Mouse (Mus musculus): ENCODE measurements around the gene Mfsd2a.

Mfsd2a gene

DNA sequence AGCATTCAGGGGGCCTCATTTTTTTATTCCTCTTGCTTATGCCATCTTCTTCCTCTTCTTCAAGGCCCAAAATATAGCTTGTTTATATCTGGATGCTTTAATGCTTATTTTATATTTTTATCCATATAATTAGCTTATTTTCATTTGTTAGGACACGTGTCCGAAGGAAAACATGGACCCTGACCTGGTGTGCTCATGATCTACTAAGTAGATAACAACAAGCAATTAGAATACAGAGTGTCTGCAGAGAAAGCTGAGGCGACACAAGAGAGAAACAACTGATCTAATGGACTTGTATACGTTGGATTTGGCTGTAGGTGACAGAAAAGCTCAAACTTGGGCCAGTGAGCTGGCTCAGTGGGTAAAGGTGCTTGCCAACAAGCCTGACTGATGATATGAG is 15.9 kb upstream of the Mfsd2a start:
- no peak for DNase-seq

DNA sequence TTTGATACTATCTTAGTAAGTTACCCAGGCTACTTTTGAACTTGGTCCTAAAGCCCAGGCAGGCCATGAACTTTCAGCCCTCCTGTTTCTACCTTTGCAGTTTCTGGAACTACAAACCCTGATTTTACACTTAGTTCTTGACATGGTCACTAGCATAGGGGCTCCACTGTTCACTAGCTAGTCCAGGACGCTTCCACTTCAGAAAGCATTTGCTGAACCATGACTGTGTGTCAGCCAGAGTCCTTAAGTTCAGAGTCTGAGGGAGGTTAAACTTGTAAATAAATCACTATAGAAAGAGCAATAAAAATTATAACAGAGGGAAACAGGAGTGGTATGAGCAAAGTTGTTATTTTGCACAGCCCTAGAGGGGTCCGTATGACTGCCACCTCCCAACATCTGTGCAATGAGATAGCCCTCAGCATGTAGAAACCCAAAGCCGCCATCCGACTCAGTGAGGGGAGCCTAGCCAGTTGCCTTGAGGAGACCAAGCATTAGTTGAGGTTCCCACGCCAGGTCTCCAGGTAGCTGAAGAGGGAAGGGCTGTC is 14.1 kb upstream of the Mfsd2a start:
- no peak for DNase-seq

DNA sequence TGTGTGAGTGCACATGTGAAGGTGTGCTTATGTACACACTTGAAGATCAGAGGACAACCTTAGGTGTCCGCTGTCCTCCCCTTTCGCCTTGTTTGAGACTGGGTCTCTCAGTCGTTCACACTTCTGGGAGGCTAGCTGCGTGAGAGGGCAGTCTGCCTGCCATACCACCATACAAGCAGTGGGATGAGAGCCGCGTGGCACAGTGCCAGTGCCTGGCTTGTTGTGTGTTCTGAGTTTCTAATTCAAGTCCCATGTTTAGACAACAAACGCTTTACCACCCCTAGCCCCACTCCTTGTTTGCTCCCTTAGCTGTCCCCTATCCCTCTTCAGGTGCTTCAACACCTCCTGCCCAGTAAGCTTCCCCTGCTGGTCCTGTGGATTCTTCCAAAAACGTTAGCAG is 11.1 kb upstream of the Mfsd2a start:
- DNase-seq: no peak

DNA sequence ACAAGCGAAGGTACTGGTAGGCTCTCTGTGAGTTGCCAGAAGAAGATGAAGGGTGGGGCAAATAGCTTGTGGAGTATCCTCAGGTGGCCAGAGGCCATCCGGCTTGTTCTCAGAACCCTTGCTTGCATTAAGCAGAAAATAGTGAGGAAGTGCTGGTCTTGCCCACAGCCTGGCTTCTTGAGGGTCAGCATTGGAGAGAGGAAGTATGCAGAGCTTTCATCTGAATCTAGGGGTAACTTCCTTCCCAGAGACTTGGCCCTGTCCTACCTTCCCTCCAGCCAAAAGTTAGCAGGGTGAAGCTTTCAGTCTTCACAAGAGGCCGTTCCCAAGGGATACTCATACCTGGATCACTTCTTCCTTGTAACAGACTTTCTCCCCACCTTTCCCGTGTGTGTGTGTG is 10.7 kb upstream of the Mfsd2a start:
- DNase-seq: no peak

DNA sequence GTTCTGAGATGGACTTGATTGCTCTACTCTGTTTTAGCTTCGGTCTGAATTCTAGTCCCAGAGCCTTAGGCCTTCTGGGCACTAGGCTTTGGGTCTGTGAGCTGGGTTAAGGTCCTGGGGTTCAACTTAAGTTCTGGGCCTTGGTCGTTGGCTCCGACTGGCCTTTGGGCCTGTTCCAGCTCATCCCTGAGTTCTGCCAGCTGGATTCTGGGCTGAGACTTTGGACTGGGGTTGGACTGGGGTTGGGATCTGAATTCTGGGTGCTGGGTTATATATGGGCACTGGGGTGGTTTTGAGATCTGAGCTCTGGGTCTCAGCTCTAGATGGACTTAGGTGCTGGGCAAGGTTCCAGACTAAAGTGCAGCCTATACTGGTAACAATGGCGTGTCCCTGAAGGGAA is 10.2 kb upstream of the Mfsd2a start:
- no peak for DNase-seq

DNA sequence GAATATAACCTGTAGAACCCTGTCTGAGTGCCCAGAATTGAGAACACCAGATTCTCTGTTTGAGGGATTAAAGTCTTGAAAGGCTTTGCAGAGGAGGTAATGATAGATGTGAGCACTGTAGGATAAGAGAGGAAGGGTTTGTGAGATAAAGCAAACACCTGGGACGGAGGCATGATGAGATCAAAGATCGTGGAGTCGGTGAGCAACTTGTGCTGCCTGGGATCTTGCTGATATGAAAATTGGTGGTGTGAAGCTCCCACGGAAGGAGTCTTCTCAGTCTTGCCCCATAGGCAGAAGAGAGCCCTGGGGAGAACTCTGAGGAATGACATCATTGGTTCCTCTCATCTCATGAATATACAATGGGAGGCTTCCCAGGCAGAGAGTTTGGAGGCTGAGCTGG is 7.1 kb upstream of the Mfsd2a start:
- DNase-seq: no peak

DNA sequence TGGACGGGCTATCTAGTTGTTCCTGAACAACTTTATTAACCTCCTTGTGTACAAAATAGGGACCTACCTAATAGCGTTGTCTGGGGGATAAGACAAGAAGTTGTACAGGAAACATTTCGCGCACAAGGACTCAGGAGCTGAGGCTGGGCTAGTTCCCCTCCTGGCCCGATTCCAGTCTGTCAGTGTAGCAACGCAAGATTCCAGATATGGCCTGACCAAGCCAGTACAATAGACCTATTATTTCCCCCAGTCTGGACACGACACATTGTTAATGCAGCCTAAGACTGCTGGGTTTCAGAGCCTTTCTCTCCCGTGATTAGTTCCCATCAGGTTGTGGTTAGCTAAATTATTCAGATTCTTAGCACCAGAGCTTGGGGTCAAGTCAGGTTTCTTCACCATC is 1.8 kb upstream of the Mfsd2a start:
- no peak for DNase-seq

DNA sequence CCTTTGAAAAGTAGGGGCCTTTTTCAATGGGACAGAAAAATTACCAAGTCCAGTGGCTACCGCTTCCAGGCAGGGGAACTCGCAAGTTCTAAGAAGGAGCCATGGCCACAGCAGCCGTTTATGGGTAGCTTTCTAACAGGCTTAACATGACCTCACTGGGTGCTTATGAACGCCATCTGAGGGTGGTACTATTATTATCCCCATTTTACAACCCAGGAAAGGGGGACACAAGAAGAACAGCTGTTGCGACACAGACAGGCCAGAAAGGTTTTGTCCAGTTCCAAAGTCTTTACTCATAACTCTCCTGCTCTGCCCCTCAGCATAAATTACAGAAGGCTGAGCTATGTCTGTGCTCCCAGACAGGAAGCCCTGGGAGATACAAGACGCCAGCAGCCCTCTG is 601 bp upstream of the Mfsd2a start:
- no peak for DNase-seq

DNA sequence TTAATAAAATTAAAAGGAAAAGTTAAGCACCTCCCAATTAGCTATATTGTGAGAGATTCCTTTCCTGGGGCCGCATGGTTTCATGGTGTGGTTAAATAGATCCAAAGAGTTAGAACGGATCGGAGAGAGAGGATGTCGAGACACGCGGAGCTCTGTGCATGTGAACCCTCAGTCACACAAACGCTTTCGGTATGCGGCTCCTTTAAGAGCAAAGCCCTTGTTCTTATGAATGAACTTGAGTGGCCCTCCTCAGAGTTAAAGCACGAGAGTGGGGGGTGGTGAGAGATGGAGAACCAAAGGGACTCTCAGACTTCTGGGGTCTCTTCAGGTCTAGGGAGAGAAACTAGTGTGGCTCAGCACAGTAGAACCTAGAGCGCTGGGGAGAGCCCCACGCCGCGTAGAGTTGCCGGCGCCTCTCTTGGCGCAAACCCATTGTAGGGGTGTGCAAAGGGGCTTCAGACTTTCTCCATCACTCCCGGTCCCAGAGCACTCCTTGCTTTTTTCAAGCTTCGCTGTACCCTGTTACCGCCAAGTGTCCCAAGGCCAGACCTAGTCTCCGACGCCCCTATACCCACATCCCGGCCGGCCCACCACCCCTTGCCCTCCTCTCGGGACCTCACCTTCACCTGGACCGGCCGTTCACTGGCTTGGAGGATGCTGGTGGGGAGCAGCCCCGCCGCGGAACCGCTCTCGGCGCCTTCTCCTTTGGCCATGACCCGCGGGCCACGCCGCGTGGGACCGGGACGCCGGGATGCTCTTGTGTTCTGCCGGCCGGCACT is 478 bp downstream of the Mfsd2a start:
- no peak for DNase-seq

DNA sequence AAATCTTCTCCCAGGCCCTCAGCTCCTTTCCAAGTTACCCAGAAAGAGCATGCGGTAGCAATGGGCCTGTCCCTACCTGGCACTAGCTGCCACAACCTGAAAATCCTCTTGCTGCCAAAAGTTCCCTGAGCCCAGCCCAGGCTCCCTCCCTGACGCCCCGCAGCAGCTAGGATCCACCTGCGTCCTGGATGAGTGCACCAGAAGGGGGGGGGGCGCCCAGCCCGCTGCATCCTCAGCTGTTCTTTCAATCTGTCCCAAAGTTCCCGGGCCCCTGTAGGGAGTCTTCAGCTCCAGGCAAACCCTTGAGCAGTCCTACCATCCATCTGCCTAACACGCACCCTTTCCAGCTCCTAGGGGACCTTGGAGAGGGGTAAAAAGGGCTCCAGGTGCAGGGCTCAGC is 1.2 kb downstream of the Mfsd2a start:
- DNase-seq: no peak

DNA sequence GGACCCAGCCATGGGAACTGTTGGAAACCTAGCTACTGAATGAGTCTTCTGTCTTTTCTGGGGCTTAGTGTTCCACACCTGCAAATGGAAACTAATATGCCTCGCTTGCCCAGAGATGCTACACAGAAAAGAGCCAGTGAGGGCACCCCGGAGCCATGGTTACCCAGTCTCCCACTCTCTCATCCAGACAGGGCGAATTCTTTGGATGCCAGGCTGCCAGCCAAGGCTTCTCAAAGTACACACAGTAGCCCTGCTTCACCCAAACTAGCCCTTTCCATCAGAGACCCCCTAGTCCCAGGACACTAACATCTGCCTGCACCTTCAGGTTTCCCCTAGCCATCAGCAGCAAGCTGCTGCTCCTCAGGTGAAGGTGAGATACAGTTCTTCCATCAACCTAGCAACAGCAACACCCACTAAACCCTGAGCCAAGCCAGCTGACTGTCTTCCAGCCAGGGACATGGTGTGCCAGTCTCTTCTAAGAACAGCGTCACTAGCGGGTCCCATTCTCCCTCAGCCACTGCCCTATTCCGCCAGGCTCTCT is 2.4 kb downstream of the Mfsd2a start:
- no peak for DNase-seq

DNA sequence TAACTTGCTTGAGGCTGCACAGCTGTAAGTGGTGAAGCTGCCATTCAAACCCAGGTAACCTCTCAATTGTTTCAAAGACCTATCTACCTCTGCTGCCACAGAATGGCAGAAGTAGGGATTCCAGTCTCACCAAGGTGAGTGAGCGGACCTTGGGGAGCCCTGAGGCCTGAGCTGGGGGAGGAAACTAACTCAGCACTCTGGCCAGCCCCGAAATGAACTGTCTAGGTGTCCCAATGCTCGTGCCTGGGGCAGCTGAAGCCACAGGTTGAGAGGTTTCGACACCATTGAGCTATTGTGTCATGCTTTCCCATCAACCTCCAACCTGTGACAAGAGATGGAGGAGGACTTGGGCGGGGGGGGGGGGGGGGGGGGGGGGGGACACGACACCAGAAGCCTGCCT is 4.7 kb downstream of the Mfsd2a start:
- no peak for DNase-seq

DNA sequence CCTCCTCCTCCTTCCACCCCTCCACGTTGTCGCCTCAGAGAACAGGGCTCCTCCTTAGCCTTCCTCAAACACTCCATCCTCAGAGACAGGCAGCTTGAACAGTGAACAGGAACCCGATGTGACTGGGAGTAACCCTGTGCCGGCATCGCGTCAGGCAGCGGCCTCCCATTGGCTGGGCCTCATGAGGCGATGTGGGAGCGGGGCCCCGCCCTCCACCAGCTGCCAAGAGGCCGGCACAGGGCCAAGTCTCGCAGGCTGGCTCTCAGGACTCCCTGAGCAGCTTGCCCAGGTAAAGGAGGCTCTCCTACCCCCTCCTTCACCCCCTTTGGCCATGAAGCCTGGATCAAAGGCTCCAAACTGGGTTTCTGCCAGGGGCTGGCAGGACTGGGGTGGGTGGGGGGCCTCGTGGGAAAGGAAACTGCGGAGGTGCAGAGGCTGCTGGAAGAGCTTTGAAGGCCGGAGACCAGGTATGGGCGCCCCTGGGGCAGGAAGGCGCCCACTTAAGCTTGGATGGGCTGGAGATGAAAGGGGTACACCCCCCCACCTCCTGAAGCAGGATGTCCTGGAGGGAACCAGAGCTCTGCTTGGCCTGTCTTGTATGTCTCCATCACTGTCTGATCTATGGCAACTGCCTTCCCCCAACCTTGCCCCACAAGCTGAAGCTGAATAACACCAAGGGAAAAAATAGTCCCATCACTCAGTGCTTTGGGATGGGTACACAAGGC is 5.4 kb downstream of the Mfsd2a start:
- DNase-seq: peak; percentile 90

DNA sequence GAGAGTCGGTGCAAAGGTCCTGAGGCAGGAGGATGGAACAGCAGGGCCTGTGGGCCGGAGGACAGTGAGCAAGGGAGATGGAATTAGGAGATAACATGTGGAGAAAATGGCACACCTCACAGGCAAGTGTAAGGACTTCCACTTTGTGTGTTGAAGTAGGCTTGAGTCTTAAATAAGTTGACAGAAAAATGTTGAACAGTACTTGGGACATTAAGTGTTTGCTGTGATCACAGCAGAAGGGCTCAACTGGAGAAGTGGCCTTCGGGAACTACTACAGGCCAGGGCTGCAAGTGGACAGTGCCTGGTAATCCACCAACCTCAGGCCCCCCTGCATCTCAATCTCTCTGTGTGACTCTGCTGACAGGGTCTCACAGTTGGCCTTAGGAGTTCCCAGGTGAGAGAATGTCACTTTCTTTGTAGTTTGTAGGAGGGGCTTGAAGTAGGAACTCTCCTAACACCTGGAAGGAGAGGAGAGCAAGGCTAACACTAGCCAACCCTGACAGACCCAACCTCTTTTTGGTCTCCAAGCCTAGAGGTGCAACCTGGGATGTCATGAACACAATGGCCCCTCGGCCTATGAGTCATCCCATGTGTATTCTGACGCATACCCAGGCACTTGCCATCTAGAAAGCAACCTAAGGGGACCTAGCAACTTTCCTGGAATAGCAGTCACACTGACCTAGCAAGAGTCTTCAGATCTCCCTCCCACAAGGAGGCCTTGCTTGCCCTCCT is 6.1 kb downstream of the Mfsd2a start:
- peak; percentile 30 for DNase-seq

DNA sequence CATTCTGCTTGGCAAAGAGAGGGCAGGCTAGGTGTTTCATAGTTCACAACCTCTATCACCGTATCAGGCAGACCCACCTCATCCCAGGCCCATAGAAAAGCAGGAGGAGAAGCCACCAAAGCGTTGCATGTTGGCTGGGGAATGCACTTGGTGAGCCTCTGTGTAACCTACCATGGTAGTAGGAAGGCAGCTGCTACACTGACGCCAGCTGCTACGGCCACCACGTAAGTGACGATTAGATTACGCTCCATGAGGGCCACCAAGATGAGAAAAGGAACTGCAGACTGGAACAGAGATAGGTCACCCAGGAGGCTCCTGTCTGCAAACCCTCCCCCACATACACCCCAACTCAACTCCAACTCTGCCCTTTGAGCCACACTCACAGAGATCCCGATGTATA is 11.9 kb downstream of the Mfsd2a start:
- DNase-seq: no peak

DNA sequence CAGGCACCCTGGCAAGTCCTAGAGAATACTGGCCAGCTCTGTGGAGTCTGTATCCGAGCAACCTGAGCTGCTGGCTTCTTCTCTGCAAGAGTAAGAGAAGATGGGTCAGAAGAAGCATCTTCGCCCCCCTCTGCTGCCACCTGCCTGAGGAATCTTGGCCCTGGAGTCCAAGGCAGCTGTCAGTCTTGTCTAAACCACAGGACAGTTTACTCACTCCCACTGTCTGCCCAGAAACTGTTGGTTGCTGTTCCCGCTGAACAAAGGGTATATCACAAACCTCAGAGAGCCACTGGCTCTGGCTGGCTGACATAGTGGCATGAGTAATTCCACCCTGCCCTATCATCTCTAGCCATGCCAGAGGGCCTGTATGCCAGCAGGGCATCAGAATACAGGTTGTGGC is 13.8 kb downstream of the Mfsd2a start:
- no peak for DNase-seq

DNA sequence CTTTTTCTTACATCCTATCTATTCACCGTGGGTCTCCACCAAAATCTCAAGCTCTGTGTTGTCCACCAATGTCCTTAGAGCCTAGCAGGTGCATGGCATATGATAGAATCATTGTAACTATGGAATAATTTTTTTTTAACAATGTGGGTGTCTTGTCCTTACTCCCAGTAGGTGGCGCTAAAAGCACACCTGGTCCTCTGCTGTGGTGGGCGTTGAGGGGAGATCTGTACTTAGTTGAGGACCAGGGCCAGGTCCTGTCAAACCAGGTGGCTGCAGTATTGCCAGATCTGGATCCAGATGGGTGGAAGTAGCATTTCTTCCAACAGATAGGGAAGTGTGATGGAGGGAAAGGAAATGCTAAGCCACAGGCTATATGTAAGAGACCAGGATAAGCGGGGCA is 16.6 kb downstream of the Mfsd2a start:
- peak; percentile 23 for DNase-seq

DNA sequence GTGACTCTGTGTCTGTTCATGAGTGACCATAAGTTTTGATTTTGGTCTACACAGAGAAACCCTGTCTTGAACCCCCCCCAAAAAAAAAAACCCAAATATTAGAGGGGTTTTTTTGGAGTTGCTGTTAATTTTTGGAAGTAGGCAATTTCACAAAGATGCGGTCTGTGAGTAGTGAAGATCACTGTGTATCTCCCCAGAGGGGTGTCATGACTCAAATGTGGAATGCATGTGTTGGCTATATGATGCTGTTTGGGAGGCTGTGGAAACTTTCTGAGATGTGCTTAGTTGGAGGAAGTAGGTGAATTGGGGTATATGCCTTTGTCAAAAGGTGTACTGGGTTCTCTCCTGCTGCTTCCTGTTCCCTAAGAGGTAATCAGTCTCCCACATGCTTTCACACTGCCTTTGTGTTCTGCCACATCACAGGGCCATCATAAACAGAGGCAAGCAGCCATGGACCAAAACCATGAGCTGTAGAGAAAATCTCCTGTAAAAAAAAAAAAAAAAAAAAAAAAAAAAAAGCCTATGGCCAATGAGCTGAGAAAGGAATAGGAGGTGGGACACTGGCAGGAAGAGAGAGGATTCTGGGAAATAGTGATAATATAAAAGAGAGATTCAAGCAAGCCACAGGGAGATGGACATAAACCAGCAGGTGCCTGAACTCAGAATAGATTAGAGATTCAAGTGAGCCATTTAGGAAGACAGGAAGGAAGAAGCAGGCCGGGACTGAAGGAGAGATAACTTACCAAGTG is 21.8 kb downstream of the Mfsd2a start:
- no peak for DNase-seq

DNA sequence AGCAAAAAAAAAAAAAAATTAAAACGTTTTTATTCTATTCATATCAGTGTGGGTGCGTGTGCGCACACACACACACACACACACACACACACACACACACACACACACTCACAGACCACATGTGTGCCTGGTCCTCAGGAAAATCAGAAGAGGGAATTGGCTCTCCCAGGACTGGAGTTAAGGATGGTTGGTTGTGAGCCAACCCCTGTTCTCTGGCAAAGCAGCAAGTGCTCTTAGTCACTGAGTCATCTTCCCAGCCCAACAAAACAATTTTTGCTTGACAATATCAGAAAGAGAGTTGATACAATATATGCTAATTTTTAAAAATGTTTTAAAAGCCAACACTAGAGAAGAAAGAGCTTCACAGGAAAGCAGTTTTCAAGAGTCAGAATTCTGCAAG is 23.5 kb downstream of the Mfsd2a start:
- DNase-seq: no peak

DNA sequence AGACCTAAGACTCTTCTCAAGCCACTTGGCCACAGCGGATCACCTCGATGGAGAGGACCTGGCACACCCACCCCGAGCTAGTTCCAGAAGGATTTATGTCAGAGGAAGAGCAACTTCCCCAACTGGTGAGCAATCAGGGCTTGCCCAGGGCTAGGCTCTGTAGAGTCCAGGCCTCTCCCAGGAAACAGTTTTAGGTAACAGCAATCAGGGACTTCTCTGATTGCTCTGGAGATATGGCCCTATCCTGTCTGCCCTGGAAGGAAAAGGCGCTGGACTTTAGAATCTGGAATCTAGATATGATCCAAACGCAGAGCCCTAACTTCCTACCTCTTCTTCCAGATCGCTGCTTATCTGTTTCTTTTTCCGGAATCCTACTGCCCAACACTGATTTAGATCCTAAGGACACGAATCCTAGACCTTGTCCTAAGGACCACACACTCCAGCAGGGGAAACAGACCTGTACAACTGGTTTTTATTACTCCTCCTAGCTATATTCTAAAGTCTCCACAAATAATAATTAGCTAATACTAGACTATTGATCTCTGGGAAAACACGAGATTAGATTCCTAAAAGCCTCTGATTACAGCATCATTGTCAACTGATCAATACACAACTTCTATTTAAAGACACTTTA is 25.4 kb downstream of the Mfsd2a start:
- DNase-seq: no peak

DNA sequence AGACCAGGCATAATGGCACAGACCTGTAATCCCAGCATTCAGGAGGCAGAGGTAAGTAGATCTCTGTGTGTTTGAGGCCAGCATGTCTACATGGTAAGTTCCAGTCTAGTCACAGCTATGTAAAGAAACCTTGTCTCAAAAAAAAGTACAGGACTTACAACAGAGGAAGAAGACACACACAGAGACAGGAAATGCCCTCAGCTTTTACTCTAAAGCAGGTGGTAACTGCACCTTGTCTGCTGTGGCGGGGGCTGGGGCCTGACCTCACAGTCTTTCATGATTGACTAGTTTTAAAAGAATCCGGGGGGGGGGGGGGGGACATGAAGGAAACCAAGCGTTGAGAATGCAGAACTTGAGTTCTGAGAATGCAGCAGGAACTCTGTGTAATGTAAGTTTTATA is 27.1 kb downstream of the Mfsd2a start:
- no peak for DNase-seq

DNA sequence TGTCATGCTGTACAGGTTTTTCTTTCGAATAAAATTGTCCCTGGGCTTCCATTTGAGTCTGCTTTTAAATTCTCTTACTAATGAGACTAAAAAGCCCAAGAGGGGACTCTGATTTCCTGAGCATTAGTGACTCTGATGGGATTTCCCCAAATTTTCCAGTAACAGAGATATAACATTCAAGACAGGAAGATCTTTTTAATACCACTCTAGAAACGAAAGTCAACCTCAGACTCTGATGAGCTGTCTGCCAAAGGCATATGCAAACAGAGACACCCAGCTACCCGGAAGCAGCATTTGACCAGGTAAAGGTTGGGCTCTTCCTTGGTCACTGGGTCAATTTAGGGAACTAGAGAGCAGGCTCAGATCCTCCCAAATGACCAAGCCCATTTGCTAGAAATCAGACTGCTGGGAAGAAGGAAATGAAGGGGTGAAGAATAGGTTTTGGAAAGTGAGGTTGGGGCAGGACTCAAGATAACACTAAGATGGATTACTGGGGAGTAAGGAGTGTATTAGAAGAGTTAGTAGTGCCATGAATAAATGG is 27.9 kb downstream of the Mfsd2a start:
- no peak for DNase-seq
